Mouse (Mus musculus): Measurements from ENCODE around the gene Dnaja4.

Dnaja4 gene

GRCm38 (mm10) chr9:54699345-54700173 is 886 bp downstream of the Dnaja4 start:
- in situ Hi-C loops (cut with MboI; ENCODE audit: low sequenced_read_pairs), result no loop called here

GRCm38 (mm10) chr9:54700174-54700475 is 1.5 kb downstream of the Dnaja4 start:
- in situ Hi-C loops (cut with MboI; ENCODE audit: low sequenced_read_pairs), result no loop called here

DNA sequence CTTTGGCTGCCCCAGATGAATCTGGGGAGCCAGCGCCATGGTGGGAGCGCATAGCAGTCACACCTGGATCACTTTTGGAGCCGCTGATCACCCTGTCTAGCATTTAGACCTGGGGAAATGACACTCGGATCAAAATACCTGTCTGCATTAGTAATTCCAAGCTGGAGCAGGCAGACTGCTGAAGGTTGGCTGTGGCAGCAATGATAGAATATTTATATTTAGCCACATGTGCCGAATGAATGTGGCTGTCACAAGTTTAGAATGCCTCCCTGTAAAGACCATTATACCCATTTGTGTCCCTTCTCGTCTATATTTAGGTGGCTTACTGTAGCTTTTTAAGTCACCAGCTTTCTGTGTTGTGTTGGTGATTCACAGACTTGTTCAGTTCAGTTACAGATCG is 2.1 kb downstream of the Dnaja4 start:
- in situ Hi-C loops (cut with MboI; ENCODE audit: low sequenced_read_pairs), result no loop called here

DNA sequence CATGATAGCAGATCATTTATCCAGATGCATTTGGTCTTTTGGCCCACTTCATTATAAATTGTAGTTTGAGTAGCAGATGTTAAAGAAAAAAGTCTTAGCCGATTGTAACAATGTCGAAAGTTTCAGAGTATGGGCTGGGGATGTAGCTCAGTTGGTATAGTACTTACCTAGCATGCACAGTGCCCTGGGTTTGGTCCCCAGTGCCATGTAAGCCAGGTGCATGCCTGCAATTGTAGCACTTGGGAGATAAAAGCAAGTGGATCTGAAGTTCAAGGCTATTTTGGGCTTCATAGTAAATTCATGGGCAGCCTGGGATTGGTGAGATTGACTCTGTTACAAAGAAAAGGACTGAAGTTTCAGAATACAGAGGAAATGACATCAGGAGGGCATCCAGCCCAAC is 3.9 kb downstream of the Dnaja4 start:
- in situ Hi-C loops (cut with MboI; ENCODE audit: low sequenced_read_pairs), result no loop called here

GRCm38 (mm10) chr9:54704361-54704760 is 5.7 kb downstream of the Dnaja4 start:
- in situ Hi-C loops (cut with MboI; ENCODE audit: low sequenced_read_pairs), result no loop called here

DNA sequence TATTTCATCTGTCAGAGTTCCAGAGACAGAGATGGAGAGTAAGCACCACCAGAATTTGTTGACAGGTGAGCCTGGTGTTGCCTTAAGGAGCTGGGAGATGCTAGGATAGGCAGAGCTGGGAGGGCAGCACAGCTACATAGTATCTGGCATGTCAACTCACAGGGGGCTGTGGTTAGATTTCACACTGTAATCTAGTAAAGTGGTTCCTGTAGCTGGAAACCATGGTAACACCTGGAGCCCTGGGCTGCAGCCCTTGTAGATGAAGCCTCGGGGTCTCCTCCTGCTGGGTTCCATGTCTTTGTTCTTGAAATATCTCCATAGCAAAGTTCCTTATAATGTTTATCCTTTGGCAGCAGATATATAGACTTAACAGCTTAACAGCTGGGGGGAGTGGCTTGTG is 6.9 kb downstream of the Dnaja4 start:
- in situ Hi-C loops (cut with MboI; ENCODE audit: low sequenced_read_pairs), result no loop called here

DNA sequence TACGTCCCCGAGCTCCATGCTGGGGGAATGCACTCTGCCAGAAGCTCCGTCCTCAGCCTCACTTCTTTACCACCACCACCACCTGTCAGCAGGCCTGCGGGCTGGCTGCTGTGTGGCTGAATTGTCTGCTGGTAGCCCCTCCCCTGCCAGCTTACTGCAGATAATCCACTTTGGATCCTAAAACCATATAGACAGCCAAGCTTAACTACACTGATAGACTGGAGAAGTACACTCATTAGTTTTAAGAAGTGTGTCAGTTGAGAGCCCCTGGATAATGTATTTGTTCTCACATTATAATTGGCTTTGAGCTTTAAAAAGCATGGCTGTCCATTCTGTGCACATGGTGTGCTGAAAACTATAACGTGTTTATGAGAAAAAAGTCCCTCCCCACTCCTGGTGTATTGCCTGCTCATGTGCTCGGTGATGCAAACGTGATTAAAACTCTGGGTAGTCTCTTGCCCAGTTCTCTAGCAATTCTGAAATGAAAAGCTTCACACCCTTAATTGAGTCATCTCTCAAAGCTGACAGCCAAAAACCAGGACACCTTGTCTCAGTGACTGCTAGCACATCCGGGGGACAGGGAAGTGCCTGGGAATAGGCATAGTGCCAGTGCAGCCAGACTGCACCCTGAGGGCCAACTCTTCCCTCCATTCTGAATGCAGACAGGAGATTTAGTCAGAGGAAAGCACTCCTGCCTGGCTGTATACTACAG is 8.8 kb downstream of the Dnaja4 start:
- in situ Hi-C loops (cut with MboI; ENCODE audit: low sequenced_read_pairs), result no loop called here

- in situ Hi-C loops (cut with MboI; ENCODE audit: low sequenced_read_pairs), result no loop called here
Measured at GRCm38 (mm10) chr9:54708085-54708484, 9.4 kb downstream of the Dnaja4 start.

GRCm38 (mm10) chr9:54715776-54716175 is 17.1 kb downstream of the Dnaja4 start:
- in situ Hi-C loops (cut with MboI; ENCODE audit: low sequenced_read_pairs), result no loop called here

DNA sequence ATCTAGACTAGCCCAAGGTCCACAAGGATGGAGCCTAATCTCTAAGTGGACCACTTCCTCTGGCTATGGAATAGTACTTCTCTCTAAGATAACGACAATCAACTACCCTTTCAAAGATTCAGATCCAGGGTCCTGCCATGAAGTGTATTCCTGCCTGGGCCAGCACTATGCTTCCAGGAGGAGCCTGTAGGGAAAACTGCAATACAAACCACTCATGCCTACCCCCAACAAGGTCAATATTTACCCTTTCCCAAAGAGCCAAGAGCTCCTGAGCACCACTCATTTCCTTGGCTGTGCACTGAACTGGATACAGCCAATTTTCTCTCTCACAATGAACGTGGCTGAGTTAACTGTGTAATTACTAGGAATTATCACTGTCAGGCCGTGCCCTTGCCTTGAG is 18.9 kb downstream of the Dnaja4 start:
- in situ Hi-C loops (cut with MboI; ENCODE audit: low sequenced_read_pairs), result no loop called here

DNA sequence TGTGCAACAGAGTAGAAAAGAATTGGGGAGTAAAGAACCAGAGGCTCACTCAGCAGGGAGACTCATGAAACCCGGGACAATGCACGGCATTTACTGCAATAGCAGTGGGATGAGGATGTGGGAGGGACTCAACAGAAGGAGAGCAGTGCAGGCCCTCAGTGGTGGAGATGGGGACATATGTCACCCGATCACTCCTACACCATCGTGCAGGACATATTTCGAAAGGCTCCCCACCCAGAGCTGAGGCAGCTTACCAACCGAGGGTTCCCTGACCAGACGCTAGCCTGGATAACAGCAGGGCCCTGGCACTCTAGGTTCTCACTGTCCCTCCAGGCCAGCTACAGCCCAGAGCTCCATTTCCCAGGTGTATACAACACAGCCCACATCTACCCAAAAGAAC is 23.5 kb downstream of the Dnaja4 start:
- in situ Hi-C loops (cut with MboI; ENCODE audit: low sequenced_read_pairs), result no loop called here

DNA sequence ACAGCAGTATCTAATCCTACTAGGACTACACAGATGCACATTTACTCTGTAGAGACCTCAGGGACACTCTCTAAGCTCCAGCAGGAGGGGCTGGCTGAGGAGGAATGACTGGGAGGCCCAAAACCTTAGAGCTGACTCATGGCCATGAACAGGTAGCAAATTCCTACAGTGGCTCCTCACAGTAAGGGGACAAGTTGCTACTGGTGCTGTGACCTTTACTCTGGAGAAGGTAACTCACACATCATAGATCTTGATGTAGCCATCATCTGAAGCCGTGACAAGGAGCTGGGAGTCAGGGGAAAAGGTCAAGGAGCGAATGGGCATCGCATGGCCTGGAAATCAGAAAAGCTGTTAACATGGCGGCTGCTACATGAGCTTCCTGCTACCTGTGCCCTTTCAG is 23.9 kb downstream of the Dnaja4 start:
- in situ Hi-C loops (cut with MboI; ENCODE audit: low sequenced_read_pairs), result no loop called here

GRCm38 (mm10) chr9:54726315-54726714 is 27.6 kb downstream of the Dnaja4 start:
- in situ Hi-C loops (cut with MboI; ENCODE audit: low sequenced_read_pairs), result no loop called here

- in situ Hi-C loops (cut with MboI; ENCODE audit: low sequenced_read_pairs), result no loop called here
Measured at GRCm38 (mm10) chr9:54732122-54732521, 33.4 kb downstream of the Dnaja4 start.

GRCm38 (mm10) chr9:54733921-54734638 is 35.4 kb downstream of the Dnaja4 start, which contains the start of gene Wdr61:
TSS of gene Wdr61 (minus strand) at chr9:54734519.
- in situ Hi-C loops (cut with MboI; ENCODE audit: low sequenced_read_pairs), result no loop called here

DNA sequence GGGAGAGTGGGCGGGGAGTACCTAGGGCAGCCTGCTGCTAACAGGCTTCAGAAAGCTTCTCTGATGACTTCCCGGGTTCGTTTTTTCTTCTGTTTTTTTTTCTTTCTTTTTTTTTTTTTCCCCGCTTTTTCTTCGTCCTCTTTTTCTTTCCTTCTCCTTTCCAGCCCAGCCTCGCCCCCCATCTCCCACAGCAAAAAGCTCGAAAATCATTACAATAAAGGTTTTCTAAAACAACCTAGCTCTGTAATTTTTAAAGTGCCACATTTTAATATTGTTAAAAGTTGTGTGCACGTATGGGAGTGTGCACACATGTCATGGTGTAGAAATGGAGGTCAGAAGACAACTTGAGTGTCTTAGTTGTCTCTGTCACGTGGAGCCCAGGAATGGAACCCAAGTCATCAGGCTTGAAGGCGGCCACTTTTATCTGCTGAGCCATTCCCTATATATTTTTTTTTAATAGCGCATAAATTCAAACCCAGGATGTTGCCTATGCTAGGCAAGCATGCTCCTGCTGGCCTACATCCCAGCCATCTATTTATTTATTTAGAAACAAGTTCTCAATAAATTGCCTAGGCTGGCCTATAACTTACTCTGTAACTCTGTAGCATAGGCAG is 36.1 kb downstream of the Dnaja4 start:
- in situ Hi-C loops (cut with MboI; ENCODE audit: low sequenced_read_pairs), result loop anchor here (5.0 kb wide), 1 partner anchor 88 kb away; no protein-coding TSS in a partner anchor

DNA sequence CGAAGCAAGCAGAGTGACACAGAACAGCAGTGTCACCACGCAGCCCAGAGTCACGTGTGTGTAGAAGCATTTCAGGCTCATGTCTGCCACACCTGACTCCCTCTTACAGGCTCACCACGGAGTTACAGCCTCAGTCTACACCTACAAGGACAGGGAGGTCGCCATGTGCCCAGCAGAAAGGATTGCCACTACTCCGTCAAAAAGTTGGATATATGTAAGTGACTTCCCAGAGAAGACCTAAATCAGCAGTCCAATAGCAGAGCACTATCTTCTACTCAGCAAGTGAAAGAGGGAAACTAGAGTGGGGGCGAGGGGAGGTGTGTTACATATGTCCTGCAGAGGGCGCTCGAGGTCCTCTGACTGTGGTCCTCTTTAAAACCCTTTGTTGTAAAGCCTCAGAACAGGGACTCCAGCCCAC is 37.6 kb downstream of the Dnaja4 start:
- in situ Hi-C loops (cut with MboI; ENCODE audit: low sequenced_read_pairs), result loop anchor here (5.0 kb wide), 1 partner anchor 86 kb away; no protein-coding TSS in a partner anchor

DNA sequence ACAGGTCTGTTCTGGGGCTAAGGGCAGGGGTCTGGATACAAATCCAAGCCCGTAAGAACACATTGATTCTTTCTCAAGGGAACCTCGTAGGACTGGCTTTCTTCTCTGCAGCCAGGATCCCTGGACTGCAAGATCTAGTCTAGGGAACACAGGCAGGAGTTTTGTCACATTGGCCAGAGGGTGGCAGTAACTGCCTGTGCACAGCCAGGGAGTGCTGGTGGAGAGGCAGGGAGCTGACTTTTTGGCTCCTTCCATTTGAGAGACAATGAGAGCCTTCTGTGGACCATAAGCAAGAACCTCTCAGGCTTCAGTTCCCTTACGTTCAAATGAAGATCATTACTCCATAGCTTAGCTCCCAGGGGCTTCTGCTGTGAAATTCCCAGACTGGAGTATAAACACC is 39.7 kb downstream of the Dnaja4 start:
- in situ Hi-C loops (cut with MboI; ENCODE audit: low sequenced_read_pairs), result loop anchor here (5.0 kb wide), 1 partner anchor 84 kb away; no protein-coding TSS in a partner anchor

DNA sequence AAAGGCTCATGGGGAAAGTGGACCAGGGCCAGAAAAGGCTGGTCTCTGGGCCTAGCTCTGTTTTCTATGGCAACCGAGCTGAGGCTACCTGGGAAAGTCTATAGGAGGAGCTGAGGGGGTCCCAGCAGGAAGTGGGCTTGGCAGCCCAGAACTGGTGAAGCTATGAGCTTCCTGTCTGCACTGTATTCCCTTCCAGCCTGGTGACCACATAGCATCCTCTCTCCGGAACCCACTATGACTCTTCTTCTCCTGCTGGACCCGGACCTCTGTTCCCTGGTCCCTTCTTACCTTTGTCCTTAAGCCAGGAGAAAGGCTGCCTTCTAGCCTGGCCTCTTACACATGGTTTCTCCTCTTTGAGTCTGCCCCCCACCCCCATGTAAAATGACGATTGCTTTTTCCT is 45.2 kb downstream of the Dnaja4 start:
- in situ Hi-C loops (cut with MboI; ENCODE audit: low sequenced_read_pairs), result no loop called here

GRCm38 (mm10) chr9:54745740-54746370 is 47.2 kb downstream of the Dnaja4 start:
- in situ Hi-C loops (cut with MboI; ENCODE audit: low sequenced_read_pairs), result no loop called here
